Mouse (Mus musculus) intestine, postnatal 0 days (tissue): ENCODE results near the gene Mylk2. TPM values are rescaled to one million over a fixed set of nuclear protein-coding genes. Genes with fewer than 3 reads are reported as not detected.

Experiments
- ATAC-seq: fragments of 200-750 bp; cut with Nextera tagmentation; 2 replicates; pipeline ENCODE4 v1.8.0; 2017; ENCODE audit warnings: mild to moderate bottlenecking, moderate TSS enrichment, moderate library complexity
- H3K27ac ChIP-seq: fragments of 300-500 bp; sonication (generic); 2 replicates; pipeline ENCODE4 v1.5.1; 2014; ENCODE audit warnings: mild to moderate bottlenecking, low read depth, low read length, moderate library complexity
- H3K27me3 ChIP-seq: fragments of 300-500 bp; sonication (generic); replicated peaks from 2 replicates; pipeline ENCODE4 v1.6.1; 2014; ENCODE audit warnings: low read length, mixed read lengths; ENCODE audit not compliant: control insufficient read depth, insufficient read depth
- H3K36me3 ChIP-seq: fragments of 300-500 bp; sonication (generic); 2 replicates; pipeline ENCODE4 v1.6.1; 2014; ENCODE audit warnings: mild to moderate bottlenecking, moderate library complexity; ENCODE audit not compliant: control insufficient read depth, insufficient read depth
- H3K4me1 ChIP-seq: fragments of 300-500 bp; sonication (generic); replicated peaks from 2 replicates; pipeline ENCODE4 v1.6.1; 2014; ENCODE audit warnings: antibody characterized with exemption, low read length, mixed read lengths; ENCODE audit not compliant: control insufficient read depth, insufficient read depth
- H3K4me2 ChIP-seq: fragments of 300-500 bp; sonication (generic); replicated peaks from 2 replicates; pipeline ENCODE4 v1.6.1; 2014; ENCODE audit warnings: low read depth, mild to moderate bottlenecking, moderate library complexity
- H3K4me3 ChIP-seq: fragments of 300-500 bp; sonication (generic); 2 replicates; pipeline ENCODE4 v1.5.1; 2014; ENCODE audit warnings: low read depth, low read length
- H3K9ac ChIP-seq: fragments of 300-500 bp; sonication (generic); 2 replicates; pipeline ENCODE4 v1.6.1; 2014; ENCODE audit warnings: mild to moderate bottlenecking, low read depth, low read length
- H3K9me3 ChIP-seq: fragments of 300-500 bp; sonication (generic); 2 replicates; pipeline ENCODE4 v1.6.1; 2016; ENCODE audit warnings: mixed run types; ENCODE audit not compliant: control insufficient read depth
- CTCF ChIP-seq: sonication (generic); IDR thresholded peaks from 2 replicates; pipeline ENCODE4 v1.5.1; 2016; ENCODE audit warnings: low read depth, mild to moderate bottlenecking, control low read depth, antibody characterized with exemption, moderate library complexity
- WGBS: fragments of 180-500 bp; shearing (Covaris S2); extraction: QIAGEN DNeasy Blood & Tissue Kit; methylation state at CpG from one replicate; pipeline ENCODE4 v1.1.7; 2014; 5-methylcytosine and 5-hydroxymethylcytosine counted together
- polyA plus RNA-seq: library from polyadenylated mRNA; unstranded; fragments of >200 nt; fragmentation: Nextera tagmentation; extraction: Ambion mirVana; gene quantifications from 2 replicates; pipeline ENCODE4 v1.2.1, GENCODE M21; 2015

The Mylk2 gene
- polyA plus RNA-seq, 1 experiment from 2014 or later, result not detected

DNA sequence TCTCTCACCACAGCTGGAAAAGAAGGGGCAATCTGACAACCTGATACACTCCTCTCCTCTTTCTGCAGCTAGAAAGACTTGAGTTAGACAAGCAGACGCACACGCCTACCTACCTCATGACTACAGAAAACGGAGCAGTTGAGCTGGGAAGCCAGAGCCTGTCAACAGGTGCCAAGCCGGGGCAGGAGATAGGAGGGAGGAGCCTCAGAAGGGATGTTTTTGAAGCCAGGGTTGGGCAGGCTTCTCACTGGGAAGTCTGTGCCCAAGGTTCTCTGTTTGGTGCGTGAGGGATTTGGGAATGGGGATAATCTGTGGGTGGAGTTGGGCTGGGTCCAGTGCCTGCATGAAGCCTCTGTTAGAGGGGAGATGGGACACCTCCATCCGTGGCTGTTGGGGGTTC is 280 bp downstream of the Mylk2 start:
- H3K4me3 ChIP-seq, result no peak overlapping the region
- no peak for ATAC-seq
- no peaks in the 10 kb centered on the region for H3K36me3 ChIP-seq
- H3K27me3 ChIP-seq, result peaks cover 23% of the 10 kb centered on the region
- no peaks in the 10 kb centered on the region for H3K9me3 ChIP-seq
- 27% methylated on average over 6 of the region's 6 CpGs for WGBS
- no peak for TF ChIP-seq CTCF
- H3K4me1 ChIP-seq, result no peaks in the 10 kb centered on the region
- H3K27ac ChIP-seq, result no peak overlapping the region
- H3K4me2 ChIP-seq, result no peak overlapping the region
- H3K9ac ChIP-seq, result no peak overlapping the region

DNA sequence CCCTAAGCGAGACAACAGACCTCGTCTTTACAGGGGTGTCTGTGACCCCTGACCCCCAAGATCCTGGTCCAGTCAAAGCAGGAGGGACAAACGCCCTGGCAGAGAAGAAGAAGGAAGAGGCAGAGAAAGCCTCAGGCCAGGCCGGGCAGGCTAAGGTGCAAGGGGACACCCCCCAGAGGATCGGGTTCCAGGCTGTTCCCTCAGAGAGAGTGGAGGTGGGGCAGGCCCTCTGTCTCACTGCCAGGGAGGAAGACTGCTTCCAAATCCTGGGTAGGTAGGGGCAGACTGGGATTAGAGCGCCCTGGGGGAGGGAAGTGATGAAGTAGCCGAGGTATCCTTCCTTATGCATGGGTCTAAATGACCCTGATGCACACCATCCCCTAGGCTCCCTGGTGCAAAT is 2.3 kb downstream of the Mylk2 start:
- Histone ChIP-seq H3K4me3 (no peak overlapping the region), H3K36me3 (no peaks in the 10 kb centered on the region), H3K9me3 (no peaks in the 10 kb centered on the region), H3K4me1 (no peaks in the 10 kb centered on the region), H3K9ac (no peak overlapping the region), H3K27ac (no peak overlapping the region), H3K27me3 (peaks cover 23% of the 10 kb centered on the region), H3K4me2 (no peak overlapping the region)
- no peak for ATAC-seq
- TF ChIP-seq CTCF, result no peak
- WGBS, result 36% methylated on average over 7 of the region's 7 CpGs

DNA sequence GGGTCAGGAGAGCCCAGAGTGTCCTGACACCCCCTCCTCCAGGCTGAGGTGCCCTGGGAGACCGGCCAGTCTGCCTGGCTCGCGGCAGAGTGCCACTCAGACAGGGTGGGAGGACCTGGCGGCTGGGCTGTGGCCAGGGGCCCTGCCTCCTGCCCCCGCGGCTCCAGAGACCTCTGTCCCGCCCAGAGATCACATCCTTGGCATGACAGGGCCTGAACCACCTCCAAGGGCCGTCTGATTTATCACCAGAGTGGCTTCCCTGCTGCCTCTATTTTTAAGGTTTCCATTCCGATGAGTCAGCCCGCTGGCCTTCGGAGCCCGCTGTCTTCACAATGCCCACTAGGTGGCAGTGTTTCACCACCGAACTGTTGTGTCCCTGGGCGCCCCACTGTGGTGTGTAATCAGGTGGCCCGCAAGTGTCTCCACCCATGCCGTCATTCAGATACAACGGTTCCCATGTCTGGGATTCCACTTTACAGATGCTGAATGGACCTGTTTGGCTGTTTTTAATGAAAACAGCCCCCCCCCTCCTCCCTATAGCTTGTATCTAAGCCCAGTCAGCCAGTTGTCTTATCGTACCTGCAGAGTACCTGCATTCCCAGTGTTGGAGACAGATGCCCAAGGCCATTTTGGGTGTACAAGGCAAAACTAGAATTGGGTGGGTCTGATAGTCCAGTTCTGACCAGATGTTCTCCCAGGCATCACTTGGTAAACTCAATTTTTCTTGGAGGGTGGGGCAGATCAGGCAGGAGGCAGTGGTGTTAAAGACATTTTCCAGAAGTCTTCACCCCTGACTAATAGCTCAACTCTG is 3.4 kb downstream of the Mylk2 start:
- Histone ChIP-seq H3K9me3 (no peaks in the 10 kb centered on the region), H3K36me3 (no peaks in the 10 kb centered on the region), H3K4me3 (no peak overlapping the region; the same call in 1 of the 2 replicates), H3K4me1 (no peaks in the 10 kb centered on the region), H3K9ac (0 out of 2 replicates have a peak overlapping the region, but pooled peaks have one; percentile 0), H3K4me2 (peak overlapping the region; percentile 37), H3K27ac (no peak overlapping the region), H3K27me3 (peaks cover 23% of the 10 kb centered on the region)
- WGBS, result 3% methylated on average over 18 of the region's 18 CpGs
- peak; percentile 97 for TF ChIP-seq CTCF
- ATAC-seq, result no peak; the same call in 1 of the 2 replicates

DNA sequence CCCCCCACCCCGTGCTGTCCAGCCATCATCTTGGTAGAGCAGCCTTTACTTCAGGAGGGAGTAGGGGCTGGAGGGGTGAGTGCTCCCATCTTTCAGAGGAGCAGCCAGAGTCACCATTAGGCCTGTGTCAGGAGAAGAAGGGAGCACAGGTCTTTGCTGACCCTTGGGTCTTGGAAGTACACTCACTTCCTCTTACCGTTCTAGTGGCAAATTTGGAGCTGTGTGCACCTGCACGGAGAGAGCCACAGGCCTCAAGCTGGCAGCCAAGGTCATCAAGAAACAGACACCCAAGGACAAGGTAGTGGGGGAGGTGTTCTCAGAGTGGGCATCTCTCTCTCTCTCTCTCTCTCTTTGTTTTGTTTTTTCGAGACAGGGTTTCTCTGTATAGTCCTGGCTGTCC is 4.3 kb downstream of the Mylk2 start:
- Histone ChIP-seq H3K9me3 (no peaks in the 10 kb centered on the region), H3K4me2 (no peak overlapping the region), H3K27me3 (peaks cover 23% of the 10 kb centered on the region), H3K36me3 (no peaks in the 10 kb centered on the region), H3K4me1 (no peaks in the 10 kb centered on the region), H3K4me3 (no peak overlapping the region), H3K9ac (no peak overlapping the region), H3K27ac (no peak overlapping the region)
- 61% methylated on average over 4 of the region's 4 CpGs for WGBS
- no peak for ATAC-seq
- TF ChIP-seq CTCF, result no peak

DNA sequence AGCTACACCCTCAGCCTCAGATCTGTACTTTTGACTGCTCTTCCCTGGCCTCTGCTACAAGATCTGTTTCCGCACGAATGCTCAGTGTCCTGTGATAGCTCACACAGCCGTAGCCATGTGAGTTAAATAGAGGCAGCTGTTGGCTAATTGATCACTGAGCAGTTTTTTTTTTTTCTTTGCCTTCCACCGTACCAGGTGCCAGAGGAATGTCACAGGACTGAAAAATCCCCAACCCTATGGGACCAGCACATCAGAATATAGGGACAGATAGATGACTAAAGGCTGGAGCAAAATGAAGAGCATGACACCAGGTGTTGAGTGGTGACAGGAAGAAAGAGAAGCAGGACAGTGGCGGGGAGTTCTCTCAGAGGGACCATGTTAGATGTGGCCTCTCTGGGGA is 5.0 kb downstream of the Mylk2 start:
- ATAC-seq, result no peak
- Histone ChIP-seq H3K4me3 (no peak overlapping the region), H3K4me1 (no peaks in the 10 kb centered on the region), H3K36me3 (no peaks in the 10 kb centered on the region), H3K27ac (no peak overlapping the region), H3K9ac (no peak overlapping the region), H3K9me3 (no peaks in the 10 kb centered on the region), H3K4me2 (no peak overlapping the region), H3K27me3 (peaks cover 20% of the 10 kb centered on the region)
- WGBS, result 58% methylated on average over 5 of the region's 5 CpGs
- TF ChIP-seq CTCF, result no peak

DNA sequence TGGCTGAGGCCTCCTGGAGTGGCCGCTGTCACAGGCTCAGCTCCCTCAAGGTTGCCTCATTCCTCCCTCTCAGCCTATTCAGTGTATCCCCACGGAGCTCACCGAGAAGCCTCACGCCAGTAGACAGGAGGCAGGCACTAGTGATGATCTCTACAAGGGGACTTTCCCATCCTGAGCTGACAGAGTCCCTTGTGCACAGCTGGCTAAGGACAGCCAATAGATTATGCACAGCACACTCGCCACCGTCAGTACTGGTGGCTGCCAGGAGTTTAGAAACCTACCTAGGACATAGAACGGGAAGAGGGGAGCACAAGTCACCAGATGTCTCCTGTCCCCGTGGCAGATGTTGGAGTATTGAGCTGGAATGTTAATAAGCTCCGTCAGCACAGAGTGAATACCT is 6.5 kb downstream of the Mylk2 start:
- no peak overlapping the region for H3K9ac ChIP-seq
- H3K9me3 ChIP-seq, result no peaks in the 10 kb centered on the region
- 52% methylated on average over 9 of the region's 9 CpGs for WGBS
- H3K27ac ChIP-seq, result no peak overlapping the region
- peaks cover 5% of the 10 kb centered on the region; the same call in 1 of the 2 replicates for H3K27me3 ChIP-seq
- H3K36me3 ChIP-seq, result no peaks in the 10 kb centered on the region
- H3K4me2 ChIP-seq, result no peak overlapping the region
- TF ChIP-seq CTCF, result no peak
- no peaks in the 10 kb centered on the region for H3K4me1 ChIP-seq
- no peak for ATAC-seq
- H3K4me3 ChIP-seq, result no peak overlapping the region
